Mouse (Mus musculus) intestine, embryonic 14.5 days (tissue): ENCODE measurements at regions not wholly inside any gene's neighbourhood (a gene's known extent, or its start where the extent isn't known, plus 50 kb on each side); places are given as distances from the start of the nearest gene placed in this dataset.

ENCODE experiments used
- ATAC-seq: fragments of 200-750 bp; cut with Nextera tagmentation; replicated peaks from 2 replicates; pipeline ENCODE4 v1.8.0; 2017; ENCODE audit warnings: low read depth, moderate number of reproducible peaks, moderate TSS enrichment, moderate library complexity; ENCODE audit not compliant: low FRiP score, low TSS enrichment
- DNase-seq: peaks from one replicate; pipeline ENCODE4 v3.0.0-alpha.2; 2018; ENCODE audit warnings: low spot score
- H3K27ac ChIP-seq: fragments of 300-500 bp; sonication (generic); 2 replicates; pipeline ENCODE4 v1.5.1; 2014; ENCODE audit warnings: low read depth, mild to moderate bottlenecking, control low read depth
- H3K27me3 ChIP-seq: fragments of 300-500 bp; sonication (generic); replicated peaks from 2 replicates; pipeline ENCODE4 v1.6.1; 2014; ENCODE audit warnings: low read length, control low read depth; ENCODE audit not compliant: control insufficient read depth, insufficient read depth
- H3K36me3 ChIP-seq: fragments of 300-500 bp; sonication (generic); 2 replicates; pipeline ENCODE4 v1.6.1; 2014; ENCODE audit warnings: low read length, control low read depth; ENCODE audit not compliant: control insufficient read depth, insufficient read depth
- H3K4me1 ChIP-seq: fragments of 300-500 bp; sonication (generic); replicated peaks from 2 replicates; pipeline ENCODE4 v1.6.1; 2014; ENCODE audit warnings: low read length, control low read depth, mixed read lengths; ENCODE audit not compliant: control insufficient read depth, insufficient read depth
- H3K4me2 ChIP-seq: fragments of 300-500 bp; sonication (generic); 2 replicates; pipeline ENCODE4 v1.6.1; 2014; ENCODE audit warnings: low read length
- H3K4me3 ChIP-seq: fragments of 300-500 bp; sonication (generic); 2 replicates; pipeline ENCODE4 v1.5.1; 2014; ENCODE audit warnings: low read depth, low read length, control low read depth, mixed read lengths
- H3K9ac ChIP-seq: fragments of 300-500 bp; sonication (generic); 2 replicates; pipeline ENCODE4 v1.6.1; 2014; ENCODE audit warnings: mild to moderate bottlenecking, low read length
- H3K9me3 ChIP-seq: fragments of 300-500 bp; sonication (generic); 2 replicates; pipeline ENCODE4 v1.6.1; 2016; ENCODE audit warnings: low read length, control low read depth; ENCODE audit not compliant: control insufficient read depth
- WGBS: fragments of 180-500 bp; shearing (Covaris S2); extraction: QIAGEN DNeasy Blood & Tissue Kit; methylation state at CpG from one replicate; pipeline ENCODE4 v1.1.7; 2014; 5-methylcytosine and 5-hydroxymethylcytosine counted together

DNA sequence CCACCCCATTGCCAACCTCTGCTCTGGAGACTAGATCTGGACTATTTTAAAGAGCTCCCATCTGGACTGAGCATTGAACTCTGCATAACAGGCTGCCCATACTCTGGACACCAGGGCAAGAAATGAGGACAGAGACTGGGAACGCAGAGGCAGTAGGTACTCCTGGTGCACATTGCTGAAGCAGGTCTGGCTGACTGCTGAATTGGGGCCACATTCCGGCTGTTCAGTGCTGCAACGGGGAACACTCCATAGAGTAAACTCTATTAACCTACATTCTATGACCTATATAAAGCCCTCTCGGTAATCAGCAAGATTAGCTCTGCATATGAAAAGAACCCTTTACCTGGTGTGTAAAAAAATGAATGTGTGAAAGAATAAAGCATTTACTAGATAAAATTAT, 128.1 kb upstream of the Car8 start:
- Histone ChIP-seq H3K36me3 (no peaks in the 10 kb centered on the region), H3K4me2 (no peak overlapping the region), H3K9ac (no peak overlapping the region), H3K4me1 (no peaks in the 10 kb centered on the region), H3K27ac (no peak overlapping the region), H3K27me3 (no peaks in the 10 kb centered on the region), H3K9me3 (no peaks in the 10 kb centered on the region), H3K4me3 (no peak overlapping the region)
- ATAC-seq (no peak), DNase-seq (no peak)
- 62% methylated on average over 4 of the region's 4 CpGs for WGBS

- WGBS: 69% methylated on average over 4 of the region's 4 CpGs
- Histone ChIP-seq H3K4me3 (no peak overlapping the region), H3K9ac (no peak overlapping the region), H3K27me3 (no peaks in the 10 kb centered on the region), H3K27ac (no peak overlapping the region), H3K36me3 (no peaks in the 10 kb centered on the region), H3K4me1 (no peaks in the 10 kb centered on the region), H3K4me2 (no peak overlapping the region), H3K9me3 (no peaks in the 10 kb centered on the region)
- DNase-seq (no peak), ATAC-seq (no peak)
Observed at GRCm38 (mm10) chr4:8362409-8362808, 123.6 kb upstream of the Car8 start.

DNA sequence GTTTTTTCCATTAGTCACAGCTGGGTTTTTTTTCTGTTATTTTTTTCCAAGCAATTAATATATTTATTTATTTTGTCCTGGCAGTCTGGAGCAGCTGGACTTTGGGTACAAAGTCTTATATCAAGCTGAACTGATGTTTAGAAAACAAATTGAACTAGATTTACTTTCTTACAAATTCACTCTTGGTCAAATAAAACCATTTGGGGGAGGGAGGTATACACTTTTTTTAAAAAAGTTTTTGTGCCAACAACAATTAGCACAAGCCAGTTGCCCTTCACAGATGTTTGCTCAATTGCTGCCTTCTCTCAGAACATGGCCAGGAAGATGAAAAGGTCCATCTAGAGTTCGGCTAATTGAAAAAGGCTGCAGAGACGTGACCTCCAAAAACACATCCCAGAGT, 123.1 kb upstream of the Car8 start:
- H3K27ac ChIP-seq: no peak overlapping the region
- ATAC-seq: no peak
- H3K27me3 ChIP-seq: no peaks in the 10 kb centered on the region
- no peak overlapping the region for H3K4me3 ChIP-seq
- no peaks in the 10 kb centered on the region for H3K9me3 ChIP-seq
- no peaks in the 10 kb centered on the region for H3K4me1 ChIP-seq
- 60% methylated on average over 2 of the region's 2 CpGs for WGBS
- no peaks in the 10 kb centered on the region for H3K36me3 ChIP-seq
- no peak for DNase-seq
- no peak overlapping the region for H3K4me2 ChIP-seq
- no peak overlapping the region for H3K9ac ChIP-seq

DNA sequence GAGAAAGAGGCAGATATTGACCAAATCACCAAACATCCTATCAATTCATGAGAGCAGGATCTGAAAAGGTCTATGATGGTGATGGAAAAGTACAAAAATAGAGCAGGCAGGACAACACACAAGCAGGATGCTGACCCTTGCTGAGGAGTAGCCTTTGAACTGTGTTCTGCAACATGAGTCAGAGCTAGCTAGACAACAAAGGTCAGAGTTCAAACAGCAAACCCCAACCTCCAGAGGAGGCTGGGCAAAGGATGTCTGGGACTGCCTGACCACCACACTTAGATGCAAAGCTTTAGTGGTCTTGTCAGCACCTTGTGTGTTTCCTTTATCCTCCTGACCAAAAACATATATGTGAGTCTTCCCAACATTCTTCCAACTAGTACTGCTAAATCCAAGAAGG, 122.5 kb upstream of the Car8 start:
- no peak for ATAC-seq
- Histone ChIP-seq H3K9me3 (no peaks in the 10 kb centered on the region), H3K27ac (no peak overlapping the region), H3K9ac (no peak overlapping the region), H3K4me3 (no peak overlapping the region), H3K27me3 (no peaks in the 10 kb centered on the region), H3K36me3 (no peaks in the 10 kb centered on the region), H3K4me2 (no peak overlapping the region), H3K4me1 (no peaks in the 10 kb centered on the region)
- DNase-seq: no peak

DNA sequence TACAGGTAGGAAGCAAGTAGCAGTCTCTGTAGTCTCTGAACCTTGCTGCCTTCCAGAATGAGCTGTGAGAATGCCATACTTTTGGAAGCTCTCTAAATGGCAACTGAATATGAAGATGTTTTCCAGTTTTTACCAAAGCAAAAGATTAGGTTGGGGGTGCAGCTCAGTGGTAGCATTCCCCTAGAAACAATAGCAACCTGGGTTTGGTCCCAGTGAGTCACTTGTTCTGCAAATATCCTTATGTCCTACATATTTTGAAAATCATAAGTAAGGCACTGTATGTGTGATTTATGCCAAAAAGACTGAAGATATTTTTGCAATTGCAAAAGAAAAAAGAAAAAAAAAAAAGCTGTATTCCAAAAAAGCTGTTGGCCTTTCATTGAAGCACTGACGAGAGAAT, 118.6 kb upstream of the Car8 start:
- H3K4me1 ChIP-seq: no peaks in the 10 kb centered on the region
- H3K27me3 ChIP-seq: no peaks in the 10 kb centered on the region
- no peak overlapping the region for H3K4me3 ChIP-seq
- H3K4me2 ChIP-seq: no peak overlapping the region
- DNase-seq (no peak), ATAC-seq (no peak)
- 92% methylated on average over 1 of the region's 1 CpGs for WGBS
- no peaks in the 10 kb centered on the region for H3K9me3 ChIP-seq
- no peak overlapping the region for H3K9ac ChIP-seq
- no peak overlapping the region for H3K27ac ChIP-seq
- no peaks in the 10 kb centered on the region for H3K36me3 ChIP-seq

- Histone ChIP-seq H3K9ac (no peak overlapping the region), H3K4me3 (no peak overlapping the region), H3K4me2 (no peak overlapping the region), H3K9me3 (no peaks in the 10 kb centered on the region), H3K27ac (no peak overlapping the region), H3K4me1 (no peaks in the 10 kb centered on the region), H3K36me3 (no peaks in the 10 kb centered on the region), H3K27me3 (no peaks in the 10 kb centered on the region)
- WGBS: 88% methylated on average over 4 of the region's 4 CpGs
- ATAC-seq: no peak
- no peak for DNase-seq
Observed at GRCm38 (mm10) chr4:8341928-8342327, 103.1 kb upstream of the Car8 start.

DNA sequence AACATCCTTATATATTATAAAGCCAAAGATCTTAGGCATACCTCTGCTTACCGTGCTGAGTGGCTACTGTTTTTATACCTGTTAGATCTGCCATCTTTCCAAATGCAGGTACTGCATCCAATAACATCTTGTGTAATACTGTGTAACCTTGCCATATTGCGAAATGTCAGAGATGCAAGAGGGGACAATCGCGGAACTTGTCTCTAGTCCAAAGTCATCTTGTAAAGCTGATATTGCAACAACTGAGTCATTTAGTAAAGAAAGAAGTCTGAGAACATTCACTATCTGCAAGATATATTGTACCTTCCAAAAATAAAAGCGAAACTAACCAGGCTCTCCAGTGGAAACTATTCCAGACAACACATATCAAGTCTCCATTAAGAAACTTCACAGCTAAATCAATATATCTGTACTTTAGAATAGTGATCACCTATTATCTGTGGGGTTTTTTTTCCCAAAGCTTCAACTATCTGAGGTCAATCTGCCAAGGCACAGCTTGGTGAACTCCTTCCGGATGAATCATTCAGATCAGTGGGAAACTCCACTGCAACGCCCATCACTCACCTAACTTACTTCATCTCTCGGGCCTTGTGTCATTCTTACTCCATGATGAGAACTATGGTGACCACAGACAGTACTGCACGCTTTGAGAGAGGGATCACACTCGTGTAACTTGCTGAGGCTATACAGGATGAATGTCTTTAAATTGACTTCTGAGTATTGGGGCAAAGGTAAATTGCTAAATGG, 70.6 kb upstream of the Car8 start:
- DNase-seq (no peak), ATAC-seq (no peak)
- Histone ChIP-seq H3K4me1 (no peaks in the 10 kb centered on the region), H3K36me3 (no peaks in the 10 kb centered on the region), H3K27me3 (no peaks in the 10 kb centered on the region), H3K9me3 (no peaks in the 10 kb centered on the region), H3K4me2 (no peak overlapping the region), H3K4me3 (no peak overlapping the region), H3K27ac (no peak overlapping the region), H3K9ac (no peak overlapping the region)
- 90% methylated on average over 10 of the region's 10 CpGs for WGBS

DNA sequence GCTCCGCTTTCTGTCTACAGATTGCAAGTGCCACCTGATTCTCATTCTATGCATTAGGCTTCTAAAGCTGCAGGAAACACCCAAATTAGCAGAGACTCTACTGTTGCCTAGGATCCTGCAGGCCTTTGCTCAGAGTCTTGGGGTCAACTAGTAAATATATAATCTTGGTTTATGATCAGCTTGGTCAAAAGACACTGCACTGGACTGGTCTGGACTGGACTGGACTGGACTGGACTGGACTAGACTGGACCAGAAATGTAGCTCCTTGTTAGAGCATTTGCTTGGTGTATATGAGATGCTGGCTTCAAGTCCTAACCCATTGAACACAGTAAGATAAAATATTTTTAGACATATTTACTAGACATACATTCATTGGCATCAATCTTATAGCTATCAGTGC, 53.7 kb upstream of the Car8 start:
- WGBS: 100% methylated on average over 1 of the region's 1 CpGs
- H3K4me1 ChIP-seq: no peaks in the 10 kb centered on the region
- no peaks in the 10 kb centered on the region for H3K9me3 ChIP-seq
- no peak overlapping the region for H3K4me3 ChIP-seq
- H3K36me3 ChIP-seq: no peaks in the 10 kb centered on the region
- H3K27ac ChIP-seq: no peak overlapping the region
- H3K27me3 ChIP-seq: no peaks in the 10 kb centered on the region
- DNase-seq: no peak
- H3K9ac ChIP-seq: no peak overlapping the region
- no peak overlapping the region for H3K4me2 ChIP-seq
- no peak for ATAC-seq
